Mouse (Mus musculus): ENCODE data around the gene Slc22a18. TPM values are rescaled to one million over a fixed set of nuclear protein-coding genes. Genes with fewer than 3 reads are reported as not detected.

The Slc22a18 gene
- polyA plus RNA-seq, 1 experiment from 2014 or later: 1.0 TPM

GRCm38 (mm10) chr7:143475876-143476275 lies 2.3 kb downstream of the Slc22a18 start:
- no peak for DNase-seq (ENCODE audit: low spot score)
- no peak overlapping the region for H3K27ac ChIP-seq
- H3K9ac ChIP-seq: no peak overlapping the region
- no peak overlapping the region for H3K4me3 ChIP-seq (replicated peaks; ENCODE audit: low read length)
- no peaks in the 10 kb centered on the region for H3K9me3 ChIP-seq (ENCODE audit: control insufficient read depth, low read length)
- no peaks in the 10 kb centered on the region for H3K4me1 ChIP-seq (replicated peaks; ENCODE audit: control insufficient read depth, insufficient read depth, low read length)
- H3K36me3 ChIP-seq (replicated peaks; ENCODE audit: control insufficient read depth, insufficient read depth): no peaks in the 10 kb centered on the region
- whole genome bisulfite sequencing: 83% methylated on average over 11 of the region's 11 CpGs
- H3K27me3 ChIP-seq (ENCODE audit: control insufficient read depth, insufficient read depth, low read length): no peaks in the 10 kb centered on the region
- H3K4me2 ChIP-seq (replicated peaks): no peak overlapping the region
- no peak for ATAC-seq (ENCODE audit: low FRiP score)

- no peak for ATAC-seq (ENCODE audit: low FRiP score)
- Histone ChIP-seq H3K4me1 (replicated peaks; ENCODE audit: control insufficient read depth, insufficient read depth, low read length) (no peaks in the 10 kb centered on the region), H3K27ac (no peak overlapping the region), H3K4me2 (replicated peaks) (no peak overlapping the region), H3K9ac (no peak overlapping the region), H3K9me3 (ENCODE audit: control insufficient read depth, low read length) (no peaks in the 10 kb centered on the region), H3K27me3 (ENCODE audit: control insufficient read depth, insufficient read depth, low read length) (no peaks in the 10 kb centered on the region), H3K36me3 (replicated peaks; ENCODE audit: control insufficient read depth, insufficient read depth) (no peaks in the 10 kb centered on the region), H3K4me3 (replicated peaks; ENCODE audit: low read length) (no peak overlapping the region)
- no peak for DNase-seq (ENCODE audit: low spot score)
- WGBS: 93% methylated on average over 3 of the region's 3 CpGs
Measured at GRCm38 (mm10) chr7:143476702-143477335, 3.3 kb downstream of the Slc22a18 start.

GRCm38 (mm10) chr7:143477800-143478199 lies 4.3 kb downstream of the Slc22a18 start:
- WGBS: 92% methylated on average over 5 of the region's 5 CpGs
- H3K4me2 ChIP-seq (replicated peaks): no peak overlapping the region
- DNase-seq (ENCODE audit: low spot score) (no peak), ATAC-seq (ENCODE audit: low FRiP score) (no peak)
- no peaks in the 10 kb centered on the region for H3K9me3 ChIP-seq (ENCODE audit: control insufficient read depth, low read length)
- H3K4me1 ChIP-seq (replicated peaks; ENCODE audit: control insufficient read depth, insufficient read depth, low read length): no peaks in the 10 kb centered on the region
- H3K4me3 ChIP-seq (replicated peaks; ENCODE audit: low read length): no peak overlapping the region
- no peaks in the 10 kb centered on the region for H3K27me3 ChIP-seq (ENCODE audit: control insufficient read depth, insufficient read depth, low read length)
- no peaks in the 10 kb centered on the region for H3K36me3 ChIP-seq (replicated peaks; ENCODE audit: control insufficient read depth, insufficient read depth)
- no peak overlapping the region for H3K9ac ChIP-seq
- H3K27ac ChIP-seq: no peak overlapping the region

DNA sequence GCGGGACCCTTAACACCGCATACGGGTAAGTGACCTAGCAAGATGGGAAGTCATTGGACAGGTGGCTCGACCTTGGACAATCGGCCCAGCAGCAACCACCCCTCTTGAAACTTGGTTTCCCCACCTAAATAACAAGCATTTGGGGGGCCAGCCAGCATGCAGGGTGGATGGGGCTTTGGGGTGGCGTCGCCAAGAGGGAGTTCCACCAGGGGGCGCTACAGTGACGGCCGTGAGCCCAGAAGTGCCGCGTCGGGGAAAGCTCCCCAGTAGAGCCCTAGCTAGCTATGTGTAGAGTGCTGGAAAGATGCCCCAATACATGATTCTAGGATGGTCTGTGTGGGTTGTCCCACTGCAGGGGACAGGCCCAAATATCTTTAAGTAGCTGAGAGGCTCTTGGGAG lies 7.0 kb downstream of the Slc22a18 start:
- Histone ChIP-seq H3K4me3 (replicated peaks; ENCODE audit: low read length) (no peak overlapping the region), H3K4me2 (replicated peaks) (no peak overlapping the region), H3K36me3 (replicated peaks; ENCODE audit: control insufficient read depth, insufficient read depth) (no peaks in the 10 kb centered on the region), H3K4me1 (replicated peaks; ENCODE audit: control insufficient read depth, insufficient read depth, low read length) (no peaks in the 10 kb centered on the region), H3K9ac (no peak overlapping the region), H3K9me3 (ENCODE audit: control insufficient read depth, low read length) (no peaks in the 10 kb centered on the region), H3K27me3 (ENCODE audit: control insufficient read depth, insufficient read depth, low read length) (no peaks in the 10 kb centered on the region), H3K27ac (no peak overlapping the region)
- 34% methylated on average over 13 of the region's 13 CpGs for WGBS
- DNase-seq (ENCODE audit: low spot score) (no peak), ATAC-seq (ENCODE audit: low FRiP score) (no peak)

GRCm38 (mm10) chr7:143481806-143482387 lies 8.4 kb downstream of the Slc22a18 start:
- DNase-seq (ENCODE audit: low spot score) (no peak), ATAC-seq (ENCODE audit: low FRiP score) (no peak)
- no peaks in the 10 kb centered on the region for H3K9me3 ChIP-seq (ENCODE audit: control insufficient read depth, low read length)
- no peaks in the 10 kb centered on the region for H3K27me3 ChIP-seq (ENCODE audit: control insufficient read depth, insufficient read depth, low read length)
- H3K4me3 ChIP-seq (replicated peaks; ENCODE audit: low read length): no peak overlapping the region
- WGBS: 51% methylated on average over 5 of the region's 5 CpGs
- no peak overlapping the region for H3K9ac ChIP-seq
- no peaks in the 10 kb centered on the region for H3K36me3 ChIP-seq (replicated peaks; ENCODE audit: control insufficient read depth, insufficient read depth)
- H3K4me2 ChIP-seq (replicated peaks): no peak overlapping the region
- no peaks in the 10 kb centered on the region for H3K4me1 ChIP-seq (replicated peaks; ENCODE audit: control insufficient read depth, insufficient read depth, low read length)
- no peak overlapping the region for H3K27ac ChIP-seq

- 14% methylated on average over 6 of the region's 6 CpGs for WGBS
- no peak for ATAC-seq (ENCODE audit: low FRiP score)
Measured at GRCm38 (mm10) chr7:143482541-143482940, 9.0 kb downstream of the Slc22a18 start.

GRCm38 (mm10) chr7:143489735-143490134 lies 16.2 kb downstream of the Slc22a18 start:
- 82% methylated on average over 6 of the region's 6 CpGs for WGBS
- Histone ChIP-seq H3K9me3 (ENCODE audit: control insufficient read depth, low read length) (no peaks in the 10 kb centered on the region), H3K4me2 (replicated peaks) (no peak overlapping the region), H3K27ac (no peak overlapping the region), H3K4me1 (replicated peaks; ENCODE audit: control insufficient read depth, insufficient read depth, low read length) (no peaks in the 10 kb centered on the region), H3K27me3 (ENCODE audit: control insufficient read depth, insufficient read depth, low read length) (no peaks in the 10 kb centered on the region), H3K36me3 (replicated peaks; ENCODE audit: control insufficient read depth, insufficient read depth) (no peaks in the 10 kb centered on the region), H3K9ac (no peak overlapping the region), H3K4me3 (replicated peaks; ENCODE audit: low read length) (no peak overlapping the region)
- ATAC-seq (ENCODE audit: low FRiP score): no peak
- no peak for DNase-seq (ENCODE audit: low spot score)

More at GRCm38 (mm10) chr7:143482541-143482940, 9.0 kb downstream of the Slc22a18 start:
- H3K36me3 ChIP-seq (replicated peaks; ENCODE audit: control insufficient read depth, insufficient read depth): no peaks in the 10 kb centered on the region
- DNase-seq (ENCODE audit: low spot score): no peak
- no peak overlapping the region for H3K9ac ChIP-seq
- H3K4me2 ChIP-seq (replicated peaks): no peak overlapping the region
- no peak overlapping the region for H3K27ac ChIP-seq
- H3K4me3 ChIP-seq (replicated peaks; ENCODE audit: low read length): no peak overlapping the region
- H3K9me3 ChIP-seq (ENCODE audit: control insufficient read depth, low read length): no peaks in the 10 kb centered on the region
- H3K27me3 ChIP-seq (ENCODE audit: control insufficient read depth, insufficient read depth, low read length): no peaks in the 10 kb centered on the region
- H3K4me1 ChIP-seq (replicated peaks; ENCODE audit: control insufficient read depth, insufficient read depth, low read length): no peaks in the 10 kb centered on the region

GRCm38 (mm10) chr7:143493616-143494126 lies 20.1 kb downstream of the Slc22a18 start:
- no peaks in the 10 kb centered on the region for H3K36me3 ChIP-seq (replicated peaks; ENCODE audit: control insufficient read depth, insufficient read depth)
- DNase-seq (ENCODE audit: low spot score) (no peak), ATAC-seq (ENCODE audit: low FRiP score) (no peak)
- H3K9ac ChIP-seq: no peak overlapping the region
- no peaks in the 10 kb centered on the region for H3K27me3 ChIP-seq (ENCODE audit: control insufficient read depth, insufficient read depth, low read length)
- no peaks in the 10 kb centered on the region for H3K9me3 ChIP-seq (ENCODE audit: control insufficient read depth, low read length)
- H3K4me2 ChIP-seq (replicated peaks): no peak overlapping the region
- no peaks in the 10 kb centered on the region for H3K4me1 ChIP-seq (replicated peaks; ENCODE audit: control insufficient read depth, insufficient read depth, low read length)
- 94% methylated on average over 6 of the region's 6 CpGs for WGBS
- H3K4me3 ChIP-seq (replicated peaks; ENCODE audit: low read length): no peak overlapping the region
- no peak overlapping the region for H3K27ac ChIP-seq

DNA sequence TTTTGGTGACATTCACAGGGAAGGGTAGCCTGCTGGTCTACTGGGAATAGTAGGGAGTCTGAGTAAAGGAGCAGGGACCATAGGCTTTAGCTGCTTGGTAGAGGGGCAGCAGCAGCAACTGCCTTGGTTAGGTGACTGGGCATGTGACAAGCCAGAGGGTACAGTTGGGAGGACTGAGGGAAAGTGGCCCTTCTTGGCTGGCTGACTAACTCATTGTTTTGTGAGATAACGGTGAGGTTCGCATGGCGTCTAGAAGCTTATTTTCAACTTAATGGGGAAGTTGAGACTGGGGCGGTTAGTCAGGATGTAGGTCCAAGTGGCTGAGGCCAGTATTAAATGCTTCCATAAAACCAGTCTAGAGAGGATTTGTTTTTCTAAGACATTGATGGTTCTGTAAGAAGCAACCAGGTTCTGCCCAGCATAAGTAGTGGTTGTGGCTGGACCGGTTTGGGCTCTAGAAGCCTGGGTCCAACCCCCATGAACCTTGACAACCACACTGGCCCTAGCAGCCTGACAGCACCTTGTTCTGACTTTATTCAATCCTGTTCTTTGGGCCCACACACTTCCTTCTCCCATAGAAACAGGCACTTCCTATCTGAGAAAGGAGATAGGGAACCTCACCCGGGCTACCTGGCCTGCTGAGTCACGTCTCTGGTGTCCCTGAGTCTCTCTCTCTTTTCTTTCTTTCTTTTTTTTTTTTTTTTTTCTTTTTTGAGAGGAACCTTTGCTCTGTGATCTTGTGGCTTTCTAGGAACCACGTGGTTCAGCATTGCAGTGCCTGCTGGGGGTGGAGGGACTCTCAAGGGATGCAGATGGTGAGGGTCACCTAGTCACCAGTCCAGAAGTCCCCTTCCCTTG lies 21.8 kb downstream of the Slc22a18 start:
- DNase-seq (ENCODE audit: low spot score) (no peak), ATAC-seq (ENCODE audit: low FRiP score) (no peak)
- Histone ChIP-seq H3K9ac (no peak overlapping the region), H3K4me1 (replicated peaks; ENCODE audit: control insufficient read depth, insufficient read depth, low read length) (no peaks in the 10 kb centered on the region), H3K27ac (no peak overlapping the region), H3K27me3 (ENCODE audit: control insufficient read depth, insufficient read depth, low read length) (peaks cover 13% of the 10 kb centered on the region), H3K9me3 (ENCODE audit: control insufficient read depth, low read length) (no peaks in the 10 kb centered on the region), H3K4me3 (replicated peaks; ENCODE audit: low read length) (no peak overlapping the region), H3K4me2 (replicated peaks) (no peak overlapping the region), H3K36me3 (replicated peaks; ENCODE audit: control insufficient read depth, insufficient read depth) (no peaks in the 10 kb centered on the region)
- 83% methylated on average over 8 of the region's 8 CpGs for WGBS

Measured in hindbrain, embryonic 14.5 days (tissue).